Mouse (Mus musculus) ES-Bruce4 (cell line): ENCODE results near the gene Sgsm3. TPM values are rescaled to one million over a fixed set of nuclear protein-coding genes. Genes with fewer than 3 reads are reported as not detected.

Source experiments
- H3K27ac ChIP-seq: 2 replicates; pipeline ENCODE4 v1.5.1; 2012; ENCODE audit warnings: low read length, inconsistent platforms; ENCODE audit not compliant: insufficient read depth
- H3K27me3 ChIP-seq: 2 replicates; pipeline ENCODE4 v1.6.1; 2012; ENCODE audit warnings: mild to moderate bottlenecking, low read length, inconsistent platforms; ENCODE audit not compliant: control insufficient read depth, poor library complexity, insufficient read depth, severe bottlenecking
- H3K36me3 ChIP-seq: 2 replicates; pipeline ENCODE4 v1.6.1; 2012; ENCODE audit warnings: inconsistent platforms, mild to moderate bottlenecking, low read length, moderate library complexity; ENCODE audit not compliant: control insufficient read depth, poor library complexity, insufficient read depth, severe bottlenecking
- H3K4me1 ChIP-seq: one replicate; pipeline ENCODE4 v1.8.1; 2011; ENCODE audit warnings: low read length; ENCODE audit not compliant: control insufficient read depth, insufficient read depth
- H3K4me3 ChIP-seq: 2 replicates; pipeline ENCODE4 v1.5.1; 2011; ENCODE audit warnings: low read depth, mild to moderate bottlenecking, low read length
- H3K9ac ChIP-seq: 2 replicates; pipeline ENCODE4 v1.6.1; 2012; ENCODE audit warnings: low read depth, mild to moderate bottlenecking, inconsistent platforms; ENCODE audit not compliant: poor library complexity, severe bottlenecking
- H3K9me3 ChIP-seq: replicated peaks from 2 replicates; pipeline ENCODE4 v1.6.1; 2012; ENCODE audit warnings: mild to moderate bottlenecking, low read length, inconsistent platforms; ENCODE audit not compliant: control insufficient read depth, poor library complexity, insufficient read depth, severe bottlenecking
- CTCF ChIP-seq: IDR thresholded peaks from one replicate; pipeline ENCODE4 v1.8.1; 2011; ENCODE audit warnings: low read depth, low read length
- EP300 ChIP-seq: IDR thresholded peaks from 2 replicates; pipeline ENCODE4 v1.6.1; 2011; ENCODE audit warnings: low read depth, low read length; ENCODE audit not compliant: insufficient read depth
- POLR2A ChIP-seq: IDR thresholded peaks from one replicate; pipeline ENCODE4 v1.8.1; 2011; ENCODE audit warnings: low read length; ENCODE audit not compliant: insufficient read depth
- polyA plus RNA-seq: library from polyadenylated mRNA; stranded (reverse); fragments of >200 nt; gene quantifications from 2 replicates; pipeline ENCODE4 v1.2.4, GENCODE M21; 2011; ENCODE audit warnings: low read depth; ENCODE audit not compliant: missing spikeins, insufficient read depth, insufficient read length

The Sgsm3 gene
- polyA plus RNA-seq, 1 experiment = 18.0 TPM

DNA sequence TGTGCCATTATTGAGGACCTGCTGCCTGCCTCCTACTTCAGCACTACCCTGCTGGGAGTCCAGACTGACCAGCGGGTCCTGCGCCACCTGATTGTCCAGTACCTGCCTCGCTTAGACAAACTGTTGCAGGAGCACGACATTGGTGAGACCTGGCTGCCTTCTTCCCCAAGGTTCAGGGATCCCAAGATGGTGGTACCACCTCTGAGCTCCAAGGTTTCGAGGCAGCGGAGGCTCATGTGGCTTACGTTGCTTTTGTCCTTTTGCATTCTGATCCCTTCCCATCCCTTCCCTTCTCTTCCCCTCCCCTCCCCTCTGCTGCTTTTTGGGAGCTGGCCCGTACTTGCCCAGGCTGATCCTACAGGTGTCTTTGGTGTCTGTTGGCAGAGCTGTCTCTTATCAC lies 30.3 kb downstream of the Sgsm3 start:
- Histone ChIP-seq H3K9ac (no peak overlapping the region), H3K9me3 (no peaks in the 10 kb centered on the region), H3K27ac (no peak overlapping the region), H3K4me3 (no peak overlapping the region), H3K4me1 (no peaks in the 10 kb centered on the region), H3K27me3 (no peaks in the 10 kb centered on the region), H3K36me3 (no peaks in the 10 kb centered on the region)
- TF ChIP-seq POLR2A = no peak
- no peak for TF ChIP-seq EP300
- TF ChIP-seq CTCF = no peak

DNA sequence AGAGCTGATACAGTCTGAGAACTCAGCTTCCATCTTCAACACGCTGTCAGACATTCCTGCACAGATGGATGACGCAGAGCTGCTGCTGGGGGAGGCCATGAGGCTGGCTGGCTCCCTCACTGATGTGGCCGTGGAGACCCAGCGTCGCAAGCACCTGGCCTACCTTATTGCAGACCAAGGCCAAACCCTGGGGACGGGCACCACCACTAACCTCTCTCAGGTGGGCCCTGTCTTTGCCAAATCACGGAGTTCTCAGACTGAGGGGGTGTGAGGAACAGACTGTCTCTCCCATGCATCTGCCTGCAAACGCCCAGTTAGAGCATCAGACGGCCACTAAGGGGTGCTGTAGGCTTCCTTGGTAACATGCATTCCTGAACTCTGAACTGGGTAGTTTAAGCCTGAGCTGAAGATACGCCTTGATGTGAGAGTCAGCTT lies 31.1 kb downstream of the Sgsm3 start:
- TF ChIP-seq EP300 (no peak), POLR2A (no peak), CTCF (peak; percentile 74)
- no peaks in the 10 kb centered on the region for H3K4me1 ChIP-seq
- H3K27me3 ChIP-seq = no peaks in the 10 kb centered on the region
- H3K36me3 ChIP-seq = no peaks in the 10 kb centered on the region
- no peak overlapping the region for H3K27ac ChIP-seq
- H3K9ac ChIP-seq = no peak overlapping the region
- no peak overlapping the region for H3K4me3 ChIP-seq
- H3K9me3 ChIP-seq = no peaks in the 10 kb centered on the region

DNA sequence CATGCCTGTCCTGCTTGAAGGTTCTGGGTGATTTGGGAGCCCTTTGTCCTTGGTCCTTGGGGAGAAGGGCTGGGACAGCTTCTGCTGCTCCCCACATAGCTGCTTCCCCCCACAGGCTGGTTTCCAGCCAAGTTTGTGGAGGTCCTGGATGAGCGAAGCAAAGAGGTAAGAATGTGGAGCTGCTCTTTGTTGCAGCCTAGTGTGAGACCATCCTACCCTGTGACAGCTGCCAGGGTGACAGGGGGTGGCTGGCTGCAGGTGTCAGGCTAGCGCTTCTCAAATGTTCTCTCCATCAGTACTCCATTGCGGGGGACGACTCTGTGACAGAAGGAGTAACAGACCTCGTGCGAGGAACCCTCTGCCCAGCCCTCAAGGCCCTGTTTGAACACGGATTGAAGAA lies 32.5 kb downstream of the Sgsm3 start:
- TF ChIP-seq EP300 (no peak), CTCF (no peak)
- Histone ChIP-seq H3K4me3 (no peak overlapping the region), H3K9ac (no peak overlapping the region), H3K9me3 (no peaks in the 10 kb centered on the region), H3K27ac (no peak overlapping the region), H3K27me3 (no peaks in the 10 kb centered on the region), H3K36me3 (no peaks in the 10 kb centered on the region), H3K4me1 (no peaks in the 10 kb centered on the region)

DNA sequence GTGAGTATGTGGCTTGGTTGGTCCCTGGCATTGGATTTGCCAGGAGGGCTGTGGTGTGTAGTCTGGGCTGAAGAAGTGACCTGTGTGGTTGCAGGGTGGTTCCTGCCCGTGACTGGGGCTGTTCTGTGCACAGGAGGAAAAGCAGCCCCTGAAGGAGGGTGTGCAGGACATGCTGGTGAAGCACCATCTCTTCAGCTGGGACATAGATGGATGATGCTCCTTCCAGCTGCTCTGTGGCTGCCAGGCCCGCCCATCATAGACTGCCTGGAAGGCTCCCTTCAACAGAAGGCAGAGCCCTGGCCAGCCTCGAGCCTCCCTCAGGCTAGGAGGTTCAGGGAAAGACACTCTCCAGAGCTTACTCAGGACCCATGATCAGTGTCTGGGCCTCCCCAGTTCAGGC lies 34.0 kb downstream of the Sgsm3 start:
- Histone ChIP-seq H3K4me1 (no peaks in the 10 kb centered on the region), H3K9ac (no peak overlapping the region), H3K36me3 (no peaks in the 10 kb centered on the region), H3K27ac (no peak overlapping the region), H3K4me3 (no peak overlapping the region), H3K27me3 (no peaks in the 10 kb centered on the region), H3K9me3 (no peaks in the 10 kb centered on the region)
- TF ChIP-seq EP300 = no peak
- TF ChIP-seq POLR2A = no peak
- TF ChIP-seq CTCF = no peak

DNA sequence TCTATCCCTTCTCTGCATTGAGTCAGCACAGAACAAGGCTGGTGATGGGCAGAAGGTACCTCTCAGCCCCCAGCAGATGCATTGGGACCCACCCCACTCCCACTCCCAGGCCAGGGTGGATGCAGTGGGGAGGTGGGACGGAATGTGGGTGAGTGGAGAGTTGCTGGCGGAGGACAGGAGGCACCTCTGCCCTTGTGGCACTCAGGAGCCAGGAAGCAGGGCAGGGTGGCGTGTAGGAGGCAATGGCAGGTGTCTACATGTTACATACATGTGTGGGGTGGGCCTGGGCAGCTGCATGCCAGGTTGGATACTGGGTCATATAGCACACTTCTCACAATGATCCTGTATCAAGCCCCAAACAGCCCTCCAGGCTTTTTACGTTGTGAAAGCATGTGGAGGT lies 34.8 kb downstream of the Sgsm3 start:
- H3K9me3 ChIP-seq = no peaks in the 10 kb centered on the region
- no peaks in the 10 kb centered on the region for H3K36me3 ChIP-seq
- no peak overlapping the region for H3K9ac ChIP-seq
- H3K4me3 ChIP-seq = no peak overlapping the region
- H3K27ac ChIP-seq = no peak overlapping the region
- TF ChIP-seq EP300 (no peak), CTCF (no peak), POLR2A (no peak)
- H3K4me1 ChIP-seq = no peaks in the 10 kb centered on the region
- H3K27me3 ChIP-seq = no peaks in the 10 kb centered on the region

DNA sequence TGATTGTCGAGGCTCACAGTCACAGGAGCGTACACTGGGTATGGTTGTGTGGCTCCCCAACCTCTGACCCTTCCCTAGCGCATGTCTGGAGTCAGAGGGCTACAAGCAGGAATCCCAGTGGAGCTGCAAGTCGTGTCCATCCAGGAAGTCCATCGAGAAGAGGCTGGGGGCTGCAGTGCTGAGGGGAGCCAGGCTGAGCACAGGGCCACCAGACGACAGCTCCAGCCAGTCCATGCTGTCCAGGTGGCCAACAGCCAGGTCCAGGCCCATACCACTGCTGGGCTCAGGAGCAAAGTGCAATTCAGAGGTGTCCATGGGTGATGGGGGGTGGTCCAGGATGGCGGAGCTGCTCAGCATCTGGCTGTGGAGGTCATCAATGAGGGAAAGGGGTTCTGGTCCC lies 35.6 kb downstream of the Sgsm3 start:
- Histone ChIP-seq H3K4me3 (no peak overlapping the region), H3K9me3 (no peaks in the 10 kb centered on the region), H3K36me3 (no peaks in the 10 kb centered on the region), H3K27me3 (no peaks in the 10 kb centered on the region), H3K27ac (no peak overlapping the region), H3K4me1 (no peaks in the 10 kb centered on the region), H3K9ac (no peak overlapping the region)
- TF ChIP-seq EP300 = no peak
- TF ChIP-seq CTCF = no peak
- TF ChIP-seq POLR2A = no peak
